Mouse (Mus musculus) heart, adult 2 months (tissue): ENCODE measurements around the gene Mbnl2.

Experiments used
- CTCF ChIP-seq: fragments of 200-600 bp; IDR thresholded peaks from 2 replicates; pipeline ENCODE4 v1.8.1; 2022; ENCODE audit warnings: antibody characterized with exemption, mild to moderate bottlenecking, moderate library complexity
- EP300 ChIP-seq: fragments of 200-500 bp; IDR thresholded peaks from 2 replicates; pipeline ENCODE4 v1.6.1; 2011; ENCODE audit warnings: low read depth, low read length, control low read depth; ENCODE audit not compliant: insufficient read depth
- POLR2A ChIP-seq: fragments of 200-500 bp; IDR thresholded peaks from 2 replicates; pipeline ENCODE4 v1.6.1; 2011; ENCODE audit warnings: mild to moderate bottlenecking, low read depth, low read length, control low read depth; ENCODE audit not compliant: insufficient read depth

DNA sequence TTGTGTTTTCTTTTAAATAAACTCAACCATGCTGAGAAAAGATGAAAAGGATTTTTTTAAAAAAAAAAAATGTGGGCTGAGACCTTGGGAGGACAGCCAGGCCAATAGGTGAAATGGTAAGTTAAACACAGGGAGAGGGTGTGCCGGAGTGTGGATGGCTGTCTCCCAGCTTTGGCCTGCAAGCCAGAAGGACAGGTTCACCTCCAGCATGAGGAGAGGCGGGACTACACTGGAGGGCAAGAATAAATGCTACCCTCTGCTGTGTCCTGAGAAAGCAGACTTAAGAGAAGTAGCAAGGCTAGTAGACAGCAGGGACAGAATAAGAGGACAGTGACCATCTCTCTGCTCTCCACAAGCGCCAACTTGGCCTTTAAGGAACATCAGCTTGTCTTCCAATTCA, 130.1 kb downstream of the Mbnl2 start:
- TF ChIP-seq EP300 (no peak), POLR2A (no peak), CTCF (no peak)
